Mouse (Mus musculus): ENCODE results near the gene Noa1.

DNA sequence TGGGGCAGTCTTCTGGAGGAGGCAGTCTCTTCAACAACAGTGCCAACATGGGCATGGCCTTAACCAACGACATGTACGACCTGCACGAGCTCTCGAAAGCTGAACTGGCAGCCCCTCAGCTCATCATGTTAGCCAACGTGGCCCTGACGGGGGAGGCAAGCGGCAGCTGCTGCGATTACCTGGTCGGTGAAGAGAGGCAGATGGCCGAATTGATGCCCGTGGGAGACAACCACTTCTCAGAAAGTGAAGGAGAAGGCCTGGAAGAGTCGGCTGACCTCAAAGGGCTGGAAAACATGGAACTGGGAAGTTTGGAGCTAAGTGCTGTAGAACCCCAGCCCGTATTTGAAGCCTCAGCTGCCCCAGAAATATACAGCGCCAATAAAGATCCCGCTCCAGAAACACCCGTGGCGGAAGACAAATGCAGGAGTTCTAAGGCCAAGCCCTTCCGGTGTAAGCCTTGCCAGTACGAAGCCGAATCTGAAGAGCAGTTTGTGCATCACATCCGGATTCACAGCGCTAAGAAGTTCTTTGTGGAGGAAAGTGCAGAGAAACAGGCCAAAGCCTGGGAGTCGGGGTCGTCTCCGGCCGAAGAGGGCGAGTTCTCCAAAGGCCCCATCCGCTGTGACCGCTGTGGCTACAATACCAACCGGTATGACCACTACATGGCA, 41.8 kb downstream of the Noa1 start:
- TF ChIP-seq CTCF (IDR thresholded peaks at IDR 0.05; ENCODE audit: low read depth) (no peak), EP300 (IDR thresholded peaks at IDR 0.05; ENCODE audit: low read depth) (no peak)
